Mouse (Mus musculus) left cerebral cortex, adult 8-10 months (tissue): ENCODE measurements around the gene Egfl8. TPM values are rescaled to one million over a fixed set of nuclear protein-coding genes. Genes with fewer than 3 reads are reported as not detected.

Experiments used
- DNase-seq, 2 experiments: peaks; one replicate each; pipeline ENCODE4 v3.0.0; 2022; ENCODE audit warnings: low spot score in 2 of 2
- total RNA-seq, 4 experiments: library from RNA; stranded (reverse); gene quantifications; 2 replicates each; pipeline ENCODE4 v1.2.4; 2022

Gene Egfl8
- total RNA-seq = 1 to 10 TPM; 3.0 to 4.9 (median 3.4) TPM

DNA sequence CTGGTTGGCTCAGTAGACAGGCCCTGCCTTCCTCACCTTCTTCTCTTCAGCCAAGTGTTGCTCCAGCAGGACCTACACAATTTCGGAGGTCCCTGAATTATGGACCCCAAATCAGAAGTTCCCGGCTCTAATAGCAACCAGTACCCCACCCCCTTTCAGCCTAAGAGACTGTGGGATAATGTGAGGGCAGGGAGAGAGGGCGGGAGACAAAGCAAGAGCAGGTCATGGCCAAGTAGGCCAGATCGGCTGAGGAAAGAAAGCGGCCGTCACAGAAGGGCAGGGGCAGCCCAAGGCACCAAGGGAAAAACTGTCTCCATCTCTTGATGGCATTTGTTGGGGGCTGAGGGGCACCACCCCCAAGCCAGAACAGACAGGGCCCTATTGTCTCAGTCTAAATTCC is at the start of gene Egfl8:
Egfl8 (minus strand) TSS at position 101 of the 400 bp plus-strand sequence.
- DNase-seq = no peak

DNA sequence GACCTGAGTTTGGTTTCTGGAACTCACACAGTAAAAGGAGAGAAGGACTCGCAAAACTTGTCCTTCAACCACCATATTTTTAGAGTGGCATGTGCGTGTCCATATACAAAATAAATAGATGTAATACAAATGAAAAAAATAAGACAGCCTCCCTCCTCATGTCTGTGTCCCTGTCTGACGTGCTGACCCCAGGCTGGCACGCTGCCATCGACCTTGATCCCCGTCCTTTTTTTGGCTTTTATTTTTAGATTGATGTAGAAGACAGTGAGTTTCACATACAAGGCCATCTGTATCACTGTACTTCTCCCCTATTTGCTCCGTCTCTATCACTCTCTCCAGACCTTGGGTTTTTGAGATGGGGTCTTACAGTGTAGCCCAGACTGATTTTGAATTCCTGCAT is 48.7 kb upstream of the Egfl8 start:
- DNase-seq = no peak

DNA sequence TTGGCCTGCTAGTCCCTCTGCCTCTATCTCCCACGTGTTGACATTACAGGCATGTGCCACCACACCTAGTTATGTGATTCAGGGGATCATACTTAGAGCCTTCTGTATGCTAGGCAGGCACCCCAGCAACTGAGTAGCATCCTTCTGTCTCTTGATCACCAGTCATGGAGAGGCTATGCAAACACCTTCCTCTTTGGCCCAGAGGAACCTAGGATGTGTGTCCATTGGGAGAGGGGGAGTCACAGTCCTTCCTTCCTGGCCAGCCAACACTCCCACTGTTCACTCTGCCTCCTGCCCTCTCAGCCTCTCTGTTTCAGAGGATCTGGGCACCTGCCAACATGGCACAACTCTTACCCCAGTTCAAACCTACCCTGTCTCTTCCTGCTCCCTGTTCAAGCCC is 47.8 kb upstream of the Egfl8 start:
- DNase-seq = no peak

DNA sequence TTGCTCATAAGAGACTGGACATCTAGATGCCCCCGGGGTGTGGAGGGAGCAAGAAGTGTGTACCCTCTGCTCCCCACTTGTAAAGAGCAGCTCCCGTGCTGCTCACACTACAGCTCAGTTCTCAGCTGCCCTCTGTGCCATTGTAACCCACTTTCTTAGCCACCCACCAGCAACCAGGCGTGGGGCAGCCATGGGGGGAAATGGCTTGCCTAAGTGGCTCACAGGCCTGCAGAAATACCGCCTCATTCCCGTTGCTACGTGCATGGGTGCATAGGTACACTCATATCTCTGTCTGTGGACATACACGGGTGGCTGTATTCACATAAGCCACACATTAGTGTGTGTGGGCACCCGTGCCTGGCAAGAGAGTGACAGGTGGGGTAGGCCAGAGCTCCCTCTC is 47.2 kb upstream of the Egfl8 start:
- DNase-seq = no peak

DNA sequence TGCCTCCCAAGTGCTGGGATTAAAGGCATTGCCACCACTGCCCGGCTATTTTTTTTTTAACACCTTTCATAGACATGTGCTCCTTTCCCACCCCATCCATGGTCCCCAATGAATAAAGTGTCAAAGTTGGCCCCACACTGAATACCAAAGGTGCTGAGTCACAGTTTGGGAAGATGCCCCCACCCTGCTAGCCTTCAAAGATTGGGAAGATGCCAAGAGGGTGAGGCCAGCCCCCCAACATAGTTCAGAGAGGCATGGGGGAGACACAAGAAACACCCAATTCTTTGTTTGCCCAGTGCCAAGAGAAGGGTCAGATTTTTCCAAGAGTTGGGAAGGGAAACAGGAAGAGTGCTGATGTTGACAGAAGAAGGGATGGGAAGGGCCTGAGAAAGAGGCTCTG is 46.7 kb upstream of the Egfl8 start:
- no peak for DNase-seq

DNA sequence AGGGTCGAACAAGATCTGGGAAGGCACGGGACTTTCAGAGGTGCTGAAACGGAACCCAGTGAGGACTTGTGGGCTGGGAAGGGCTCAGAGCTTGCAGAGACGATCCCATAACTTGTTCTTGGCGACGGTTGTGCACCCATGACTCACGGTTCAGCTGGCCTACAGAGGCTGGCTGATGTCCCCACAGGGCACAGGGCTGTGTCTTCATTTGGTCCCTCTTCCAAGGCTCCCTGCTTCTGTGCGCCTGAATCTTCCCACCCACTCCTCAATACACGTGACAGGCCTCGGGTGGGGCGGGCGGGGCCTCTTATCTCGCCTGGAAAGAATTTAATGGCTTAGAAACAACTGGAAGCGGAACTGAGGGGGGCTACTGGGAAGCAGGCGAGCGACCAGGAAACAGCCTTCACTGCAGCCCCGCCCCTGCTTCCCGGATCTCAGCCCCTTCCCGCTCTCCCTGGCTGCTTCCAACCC is 45.4 kb upstream of the Egfl8 start:
- no peak for DNase-seq

DNA sequence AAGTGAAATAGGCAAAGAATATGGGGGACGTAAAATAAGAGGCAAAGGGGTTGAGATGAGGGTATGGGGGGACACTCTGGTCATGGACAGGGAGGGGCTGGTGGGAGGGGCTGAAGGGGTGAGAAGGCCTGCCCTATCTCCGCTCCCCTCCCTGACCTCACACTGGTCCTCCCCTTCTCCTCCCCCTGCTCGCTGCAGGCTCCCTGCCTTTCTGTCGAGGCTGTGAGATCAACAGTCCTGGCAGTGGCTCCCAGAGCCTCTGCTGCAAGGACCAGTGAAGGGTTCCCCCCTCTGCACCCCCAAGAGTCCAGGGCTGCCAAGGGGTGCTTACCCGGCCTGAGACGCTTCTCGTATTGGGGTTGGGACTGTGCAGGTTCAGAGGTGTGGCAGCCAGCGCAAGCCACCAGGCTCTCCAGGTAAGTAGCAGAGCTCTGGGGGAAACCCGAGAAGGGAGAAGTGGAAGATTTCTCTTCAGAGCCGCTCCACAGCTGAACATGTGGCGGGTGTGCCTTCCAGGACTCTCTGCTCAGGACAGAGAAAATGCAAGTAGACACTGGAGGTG is 44.6 kb upstream of the Egfl8 start:
- DNase-seq = no peak

DNA sequence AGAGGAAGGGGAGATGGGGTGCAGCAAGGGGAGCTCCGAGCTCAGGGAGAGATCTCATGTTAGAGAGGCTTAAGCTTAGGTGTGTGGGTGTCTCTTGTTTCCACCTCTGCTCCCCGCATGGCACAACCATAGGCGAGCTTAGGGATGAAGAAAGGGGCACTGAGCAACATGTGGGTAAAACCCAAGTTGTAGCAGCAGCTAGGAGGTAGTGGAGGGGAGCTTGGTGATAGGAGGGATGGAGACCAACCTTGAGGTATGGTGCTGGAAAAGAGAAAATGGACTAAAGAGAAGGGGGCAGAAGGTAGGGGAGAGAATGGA is 44.1 kb upstream of the Egfl8 start:
- DNase-seq = no peak

DNA sequence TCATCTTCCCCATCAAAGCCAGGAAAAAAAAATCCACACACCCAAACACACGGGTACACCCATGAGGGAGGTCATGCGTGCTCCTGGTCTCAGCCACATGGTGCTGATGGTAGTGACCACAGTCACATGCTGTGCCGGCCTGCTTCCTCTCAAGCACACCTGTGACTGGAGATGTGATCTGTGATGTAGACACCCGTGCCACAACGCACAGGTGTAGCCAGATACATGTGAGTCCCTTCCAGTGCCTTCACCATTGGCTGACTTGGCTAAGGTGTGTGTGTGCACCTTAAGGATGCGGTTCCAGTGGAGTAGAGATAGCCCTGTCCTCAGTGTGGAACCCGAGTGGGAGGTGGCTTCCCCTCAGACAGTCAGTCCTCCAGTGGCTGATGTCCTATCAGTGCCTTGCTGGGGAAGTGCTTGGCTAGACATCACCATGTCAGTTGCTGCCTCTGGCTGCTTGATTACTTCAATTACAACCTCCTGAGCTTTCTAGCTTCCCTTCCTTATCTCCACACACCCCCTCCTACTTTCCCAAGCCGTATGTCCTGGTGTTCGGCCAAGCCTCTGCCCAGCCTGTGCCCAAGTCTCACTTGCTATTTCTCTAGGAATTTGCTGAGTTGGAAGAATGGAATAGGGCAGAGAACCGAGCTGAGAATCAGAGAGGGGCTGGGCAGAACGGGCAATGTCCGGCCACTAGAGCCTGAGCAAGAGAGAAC is 43.6 kb upstream of the Egfl8 start:
- no peak for DNase-seq

DNA sequence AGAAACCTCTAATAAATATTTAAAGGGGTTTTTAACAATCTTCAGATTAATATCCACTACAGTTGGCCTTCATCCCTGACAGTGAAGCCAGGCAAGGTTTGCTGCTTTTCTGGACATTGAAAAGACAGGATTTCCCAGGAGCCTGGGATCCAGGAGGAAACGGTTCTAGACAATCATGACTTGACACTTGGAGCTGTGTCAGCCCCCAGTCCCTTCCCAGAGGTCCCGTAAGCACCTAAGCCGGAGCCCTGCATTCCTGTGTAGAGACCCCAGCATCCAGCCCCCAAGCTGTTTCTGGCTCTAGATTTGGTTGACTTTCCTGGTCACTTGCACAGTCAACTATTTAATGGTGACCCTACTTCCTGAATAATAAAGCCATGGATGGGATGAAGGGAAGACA is 42.8 kb upstream of the Egfl8 start:
- no peak for DNase-seq

DNA sequence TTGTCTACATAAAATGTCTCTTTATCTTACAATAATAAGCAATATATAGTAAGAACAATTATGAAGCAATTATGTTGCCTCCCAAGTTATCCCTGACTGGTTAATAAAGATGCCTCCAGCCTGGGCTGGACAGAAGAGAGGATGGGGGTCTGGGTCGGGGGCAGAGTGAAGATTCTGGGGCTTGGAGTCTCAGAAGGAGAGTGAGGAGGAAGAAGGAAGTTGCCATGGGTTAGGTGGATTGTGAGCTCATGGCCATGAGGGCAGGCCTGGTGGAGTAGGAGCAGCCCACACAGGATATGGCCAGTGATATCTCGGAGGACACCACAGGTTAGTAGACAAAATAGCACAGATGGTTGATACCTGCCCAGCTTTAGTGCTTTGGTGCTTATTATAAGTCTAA is 42.4 kb upstream of the Egfl8 start:
- DNase-seq = no peak

DNA sequence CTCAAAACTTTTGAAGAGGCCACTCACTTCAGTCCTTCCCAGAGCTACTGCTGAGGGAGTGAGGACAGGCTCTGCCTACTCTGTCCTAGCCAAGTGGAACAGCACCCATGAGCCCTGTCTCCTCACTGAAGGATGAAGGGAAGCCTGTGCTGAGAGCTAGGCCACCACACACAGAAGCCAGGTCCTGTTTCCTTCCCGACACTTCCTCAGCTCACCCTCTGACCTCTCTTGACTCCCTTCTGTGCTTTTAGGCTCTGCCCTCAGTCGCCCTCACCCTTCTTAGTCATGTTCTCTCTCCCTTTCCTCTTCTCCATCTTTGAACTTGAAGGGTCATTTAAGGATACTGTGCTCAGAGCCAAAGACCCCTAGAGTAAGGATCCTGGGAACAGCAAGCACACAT is 41.5 kb upstream of the Egfl8 start:
- no peak for DNase-seq

DNA sequence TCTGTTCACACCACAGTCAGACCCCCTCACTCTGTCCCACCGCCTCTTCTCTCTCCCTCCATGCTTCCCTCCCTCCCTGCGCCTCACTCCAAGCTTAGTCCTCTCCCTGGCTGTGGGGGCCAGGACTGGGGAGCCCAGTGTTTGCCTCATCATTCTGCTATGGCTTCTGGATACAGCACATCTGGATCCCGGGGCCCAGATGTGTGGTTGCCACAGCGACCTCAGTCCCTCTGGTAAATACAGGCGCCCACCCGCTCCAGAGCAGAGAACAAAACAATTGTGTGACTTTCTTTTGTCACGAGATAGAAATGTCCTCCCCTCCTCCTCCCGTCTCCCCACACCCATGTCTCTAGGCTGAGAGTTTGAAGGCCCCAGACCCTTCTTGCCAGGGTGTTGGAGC is 40.9 kb upstream of the Egfl8 start:
- no peak for DNase-seq

DNA sequence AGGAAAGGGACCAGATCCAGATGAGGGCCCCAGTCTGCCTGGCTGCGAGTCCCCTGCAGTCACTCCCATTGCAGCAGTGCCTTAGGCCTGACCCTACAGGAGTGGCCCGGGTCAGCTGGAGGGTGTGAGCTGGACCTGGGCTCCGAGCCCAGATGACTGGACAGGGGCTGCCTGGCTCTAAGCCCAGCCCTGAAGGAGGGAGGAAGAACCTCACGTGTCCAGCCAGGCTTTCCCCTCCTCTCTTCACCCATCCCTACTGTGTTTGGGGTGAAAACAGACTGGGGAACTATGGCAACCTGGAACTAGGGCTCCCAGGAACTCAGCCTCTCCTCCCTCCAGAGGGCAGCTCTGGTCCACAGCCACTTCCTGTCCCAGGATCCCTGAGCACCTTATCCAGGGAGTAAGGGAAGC is 39.8 kb upstream of the Egfl8 start:
- peak in 1 of 2 experiments; percentile 77 for DNase-seq

DNA sequence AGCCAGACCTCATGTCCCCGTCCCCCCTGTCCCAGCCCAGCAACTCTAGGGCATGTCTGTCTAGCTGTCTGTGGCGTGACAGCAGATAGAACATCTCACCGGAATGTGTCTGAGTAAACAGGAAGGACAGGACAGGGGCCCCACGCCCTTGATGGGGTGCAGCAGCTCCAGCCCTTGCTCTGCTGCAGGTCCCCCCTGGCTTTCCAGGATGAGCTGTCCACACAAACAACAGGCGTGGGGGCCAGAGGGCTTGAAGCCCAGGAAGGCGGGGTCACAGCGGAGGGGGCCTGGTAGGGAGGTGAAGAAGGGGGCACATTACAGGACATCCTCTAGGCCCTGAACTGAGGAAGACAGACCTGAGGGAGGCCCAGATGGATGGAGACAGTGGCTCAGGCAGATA is 39.4 kb upstream of the Egfl8 start:
- DNase-seq = no peak

DNA sequence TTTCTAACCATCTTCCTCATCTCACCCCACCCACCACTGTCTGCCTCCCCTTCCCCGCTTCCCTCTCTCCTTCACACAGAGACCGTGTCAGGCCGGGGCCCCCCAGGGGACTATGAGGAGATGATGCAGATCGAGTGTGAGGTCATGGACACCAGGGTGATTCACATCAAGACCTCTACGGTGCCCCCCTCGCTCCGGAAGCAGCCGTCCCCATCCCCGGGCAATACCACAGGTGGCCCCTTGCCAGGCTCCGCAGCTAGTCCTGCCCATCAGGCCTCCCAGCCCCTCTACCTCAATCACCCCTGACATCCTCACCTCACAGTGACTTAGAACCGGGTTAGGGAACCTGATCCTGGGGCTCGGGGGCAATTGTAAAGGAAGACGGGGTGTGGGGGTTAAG is 38.6 kb upstream of the Egfl8 start:
- no peak for DNase-seq

DNA sequence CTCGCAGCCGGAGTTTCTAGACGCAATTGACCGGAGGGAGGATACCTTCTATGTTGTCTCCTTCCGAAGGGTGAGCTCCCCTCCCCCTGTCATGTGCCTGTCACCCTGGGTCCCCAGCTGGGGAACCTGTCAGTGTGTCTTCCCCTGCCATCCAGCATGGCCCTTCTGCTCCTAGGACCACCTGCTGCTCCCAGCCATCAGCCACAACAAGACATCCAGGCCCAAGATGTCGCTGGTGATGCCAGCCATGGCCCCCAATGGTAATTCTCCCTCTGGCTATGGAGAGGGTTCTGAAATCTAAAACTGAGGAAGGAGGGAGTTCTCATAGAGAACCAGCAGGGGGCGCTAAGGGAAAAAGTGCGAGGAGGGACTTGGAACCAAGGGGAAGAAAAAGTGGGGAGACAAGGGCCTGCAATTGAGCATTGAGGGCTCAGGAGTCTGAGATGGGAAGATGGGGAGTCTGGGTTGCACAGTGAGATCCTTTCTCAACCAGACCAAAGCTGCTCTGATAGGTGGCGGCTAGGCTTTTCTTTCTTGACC is 38.0 kb upstream of the Egfl8 start:
- no peak for DNase-seq

DNA sequence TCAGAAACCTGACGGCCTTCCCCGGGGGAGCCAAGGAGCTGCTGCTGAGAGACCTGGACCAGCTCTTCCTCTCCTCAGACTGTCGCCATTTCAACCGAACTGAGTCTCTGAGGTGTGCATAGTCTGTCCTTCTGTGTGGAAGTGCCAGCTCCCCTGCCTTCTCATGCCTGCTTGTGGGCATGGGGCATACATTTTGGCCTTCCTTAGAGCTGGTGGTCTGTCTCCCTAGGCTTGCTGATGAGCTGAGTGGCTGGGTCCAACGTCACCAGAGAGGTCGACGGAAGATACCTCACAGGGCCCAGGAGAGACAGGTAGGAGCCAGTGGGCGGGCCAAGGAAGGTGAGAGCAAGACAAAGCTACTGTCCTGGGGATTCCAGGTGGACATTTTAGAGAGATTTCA is 37.2 kb upstream of the Egfl8 start:
- no peak for DNase-seq

DNA sequence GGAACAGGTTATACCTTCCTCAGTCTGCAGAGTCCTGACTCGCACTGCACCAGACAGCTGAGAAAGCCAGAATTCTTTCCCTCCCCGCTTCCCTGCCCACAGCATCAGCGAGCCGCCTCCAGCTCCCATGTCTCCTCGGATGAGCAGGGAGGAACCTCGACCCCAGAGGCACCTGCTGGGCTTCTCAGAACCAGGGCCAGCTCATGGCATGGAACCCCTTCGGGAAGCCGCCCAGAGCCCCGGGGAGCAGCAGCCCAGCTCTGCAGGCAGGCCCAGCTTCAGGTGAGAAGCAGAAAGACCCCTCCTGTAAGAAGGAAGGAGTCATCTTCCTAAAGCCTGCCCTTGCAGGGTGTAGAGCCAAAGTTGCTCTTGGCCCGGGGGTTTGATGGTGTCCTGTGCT is 36.8 kb upstream of the Egfl8 start:
- no peak for DNase-seq

DNA sequence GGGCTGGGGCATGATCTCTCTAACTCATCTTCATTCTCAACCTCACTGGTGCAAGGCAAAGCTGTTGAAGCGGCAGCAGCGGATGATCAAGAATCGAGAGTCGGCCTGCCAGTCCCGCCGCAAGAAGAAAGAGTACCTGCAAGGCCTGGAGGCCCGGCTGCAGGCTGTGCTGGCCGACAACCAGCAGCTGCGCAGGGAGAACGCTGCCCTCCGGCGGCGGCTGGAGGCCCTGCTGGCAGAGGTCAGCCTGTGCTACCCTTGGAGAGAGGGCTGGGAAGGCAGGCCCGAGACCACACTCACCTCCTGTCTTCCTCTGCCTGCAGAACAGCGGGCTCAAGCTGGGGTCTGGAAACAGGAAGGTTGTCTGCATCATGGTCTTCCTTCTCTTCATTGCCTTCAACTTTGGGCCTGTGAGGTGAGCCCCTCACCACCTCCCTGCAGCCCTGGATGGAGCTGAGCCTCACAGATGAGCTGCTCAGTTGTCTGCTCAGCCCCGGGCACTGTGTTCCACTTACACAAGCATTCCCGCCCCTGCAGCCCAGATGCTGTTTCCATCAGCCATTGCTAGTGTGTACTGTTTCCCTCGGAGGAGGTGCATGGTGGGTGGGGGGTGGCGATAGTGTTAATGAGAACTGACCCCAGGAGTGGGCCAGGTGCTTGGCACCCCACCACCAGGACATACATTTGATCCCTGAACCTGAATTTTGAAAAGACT is 35.9 kb upstream of the Egfl8 start:
- no peak for DNase-seq

DNA sequence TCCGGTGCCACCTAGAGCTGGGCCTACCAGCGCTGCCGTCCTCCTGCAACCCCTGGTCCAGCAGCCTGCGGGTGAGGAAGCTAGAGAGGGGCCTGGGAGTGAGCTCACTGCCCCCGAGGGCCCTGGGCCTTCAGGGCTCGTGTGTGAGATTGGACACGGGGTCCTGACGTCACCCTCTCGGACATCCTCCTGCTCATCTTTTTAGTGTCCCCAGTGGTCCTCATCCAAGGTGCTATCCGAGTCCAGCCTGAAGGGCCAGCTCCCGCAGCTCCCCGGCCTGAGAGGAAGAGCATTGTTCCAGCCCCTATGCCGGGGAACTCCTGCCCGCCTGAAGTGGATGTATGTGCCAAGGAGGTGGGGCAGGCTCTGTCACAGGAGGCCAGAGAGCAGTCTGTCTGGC is 35.0 kb upstream of the Egfl8 start:
- DNase-seq = no peak

DNA sequence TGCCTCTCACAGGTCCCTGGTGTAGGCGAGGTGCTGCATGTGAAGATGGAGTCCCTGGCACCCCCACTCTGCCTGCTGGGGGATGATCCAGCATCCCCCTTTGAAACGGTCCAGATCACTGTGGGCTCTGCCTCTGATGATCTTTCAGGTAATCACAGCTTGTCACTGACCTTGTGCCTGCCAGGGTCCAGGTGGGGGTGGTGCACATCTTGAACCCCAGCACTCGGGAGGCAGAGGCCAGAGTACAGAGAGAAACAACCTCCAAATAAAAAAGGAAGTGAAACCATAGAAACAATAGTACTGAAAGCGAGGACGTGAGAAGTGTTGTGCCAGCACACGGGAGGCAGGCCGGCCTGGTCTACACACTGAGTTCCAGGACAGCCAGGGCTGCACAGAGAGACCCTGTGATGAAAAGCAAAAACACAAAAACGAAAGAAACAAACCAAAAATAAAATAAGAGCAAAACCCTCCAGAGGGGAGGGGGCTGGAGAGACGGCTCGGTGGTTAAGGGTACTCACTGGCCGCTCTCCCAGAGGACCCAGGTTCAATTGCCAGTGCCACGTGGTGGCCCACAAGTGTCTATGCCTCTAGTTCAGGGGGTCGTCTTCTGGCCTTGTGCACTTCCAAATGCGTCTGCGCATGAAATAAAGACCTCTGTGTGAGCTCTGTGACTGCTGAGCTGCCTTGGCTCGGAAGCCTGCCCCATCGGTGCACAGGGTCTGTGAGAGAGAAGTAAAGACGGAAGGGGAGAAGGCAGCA is 33.5 kb upstream of the Egfl8 start:
- DNase-seq = no peak
